Mouse (Mus musculus): ENCODE results near the gene Bag1.

GRCm38 (mm10) chr4:40888839-40889238 lies 59.3 kb downstream of the Bag1 start:
- TF ChIP-seq CTCF (IDR thresholded peaks at IDR 0.05; ENCODE audit: low read depth) (no peak), EP300 (optimal IDR thresholded peaks at IDR 0.05) (no peak)
